Mouse (Mus musculus) neural tube, embryonic 11.5 days (tissue): ENCODE data around the gene Gcfc2. TPM values are rescaled to one million over a fixed set of nuclear protein-coding genes. Genes with fewer than 3 reads are reported as not detected.

Experiments used
- ATAC-seq: fragments of 200-750 bp; cut with Nextera tagmentation; 2 replicates; pipeline ENCODE4 v1.8.0; 2017; ENCODE audit warnings: moderate number of reproducible peaks, mild to moderate bottlenecking, moderate TSS enrichment, moderate library complexity; ENCODE audit not compliant: insufficient read depth, low FRiP score, low TSS enrichment
- DNase-seq: peaks from one replicate; pipeline ENCODE4 v3.0.0-alpha.2; 2015; ENCODE audit warnings: low spot score
- H3K27ac ChIP-seq: fragments of 300-500 bp; sonication (generic); 2 replicates; pipeline ENCODE4 v1.5.1; 2014; ENCODE audit warnings: low read depth, mild to moderate bottlenecking, low read length
- H3K27me3 ChIP-seq: fragments of 300-500 bp; sonication (generic); 2 replicates; pipeline ENCODE4 v1.6.1; 2014; ENCODE audit warnings: mild to moderate bottlenecking, low read length, mixed read lengths; ENCODE audit not compliant: control insufficient read depth, insufficient read depth
- H3K36me3 ChIP-seq: fragments of 300-500 bp; sonication (generic); 2 replicates; pipeline ENCODE4 v1.6.1; 2014; ENCODE audit warnings: mild to moderate bottlenecking, low read length, moderate library complexity, mixed read lengths; ENCODE audit not compliant: control insufficient read depth, insufficient read depth
- H3K4me1 ChIP-seq: fragments of 300-500 bp; sonication (generic); 2 replicates; pipeline ENCODE4 v1.6.1; 2014; ENCODE audit warnings: low read length, mixed read lengths; ENCODE audit not compliant: control insufficient read depth, insufficient read depth
- H3K4me2 ChIP-seq: fragments of 300-500 bp; sonication (generic); 2 replicates; pipeline ENCODE4 v1.6.1; 2014; ENCODE audit warnings: low read depth, mild to moderate bottlenecking, moderate library complexity
- H3K4me3 ChIP-seq: fragments of 300-500 bp; sonication (generic); 2 replicates; pipeline ENCODE4 v1.5.1; 2014; ENCODE audit warnings: low read depth, low read length
- H3K9ac ChIP-seq: fragments of 300-500 bp; sonication (generic); 2 replicates; pipeline ENCODE4 v1.6.1; 2014; ENCODE audit warnings: mild to moderate bottlenecking, low read length
- H3K9me3 ChIP-seq: fragments of 300-500 bp; sonication (generic); 2 replicates; pipeline ENCODE4 v1.6.1; 2016; ENCODE audit warnings: low read length; ENCODE audit not compliant: control insufficient read depth
- WGBS: fragments of 180-500 bp; shearing (Covaris S2); extraction: QIAGEN DNeasy Blood & Tissue Kit; methylation state at CpG from one replicate; pipeline ENCODE4 v1.1.7; 2014; 5-methylcytosine and 5-hydroxymethylcytosine counted together
- polyA plus RNA-seq: library from polyadenylated mRNA; unstranded; fragments of >200 nt; fragmentation: Nextera tagmentation; extraction: Ambion mirVana; gene quantifications from 2 replicates; pipeline ENCODE4 v1.2.1, GENCODE M21; 2014

Gcfc2 gene
- polyA plus RNA-seq, 1 experiment from 2014 or later, result 14.5 TPM

- Histone ChIP-seq H3K4me2 (peak within 1 kb of the TSS; percentile 70), H3K27me3 (no peaks in the 10 kb centered on the region), H3K9ac (peak within 1 kb of the TSS; percentile 74), H3K27ac (no peak within 1 kb of the TSS), H3K36me3 (no peaks in the 10 kb centered on the region), H3K4me1 (peaks cover 7% of the 10 kb centered on the region), H3K9me3 (no peaks in the 10 kb centered on the region), H3K4me3 (peak within 1 kb of the TSS; percentile 91)
- ATAC-seq, result peak; percentile 98
- DNase-seq, result peak; percentile 89
- WGBS, result under 1% methylated on average over 44 of the region's 44 CpGs
These were observed 42.0 kb downstream of the Gcfc2 start, which contains the start of gene Mrpl19 for GRCm38 (mm10) chr6:81965296-81966067. Gene Mrpl19 (minus strand): TSS chr6:81965958.

- 52% methylated on average over 2 of the region's 2 CpGs for WGBS
- Histone ChIP-seq H3K9ac (no peak overlapping the region), H3K4me2 (peak overlapping the region; percentile 21; the same call in 1 of the 2 replicates)
These were observed 42.6 kb downstream of the Gcfc2 start for GRCm38 (mm10) chr6:81966068-81966544.

GRCm38 (mm10) chr6:81971196-81971595 is 47.7 kb downstream of the Gcfc2 start:
- no peak overlapping the region for H3K9ac ChIP-seq
- H3K27ac ChIP-seq, result no peak overlapping the region
- H3K36me3 ChIP-seq, result no peaks in the 10 kb centered on the region
- H3K27me3 ChIP-seq, result no peaks in the 10 kb centered on the region
- no peak overlapping the region for H3K4me2 ChIP-seq
- WGBS, result 87% methylated on average over 7 of the region's 7 CpGs
- no peak for ATAC-seq
- no peak for DNase-seq
- no peaks in the 10 kb centered on the region for H3K4me1 ChIP-seq
- H3K4me3 ChIP-seq, result no peak overlapping the region
- H3K9me3 ChIP-seq, result no peaks in the 10 kb centered on the region

More at GRCm38 (mm10) chr6:81966068-81966544, 42.6 kb downstream of the Gcfc2 start:
- DNase-seq, result no peak
- ATAC-seq, result no peak
- Histone ChIP-seq H3K27me3 (no peaks in the 10 kb centered on the region), H3K9me3 (no peaks in the 10 kb centered on the region), H3K27ac (no peak overlapping the region), H3K4me3 (peak overlapping the region; percentile 91), H3K4me1 (peaks cover 7% of the 10 kb centered on the region), H3K36me3 (no peaks in the 10 kb centered on the region)

- Histone ChIP-seq H3K9me3 (no peaks in the 10 kb centered on the region), H3K36me3 (no peaks in the 10 kb centered on the region), H3K27ac (no peak overlapping the region), H3K4me1 (no peaks in the 10 kb centered on the region), H3K27me3 (no peaks in the 10 kb centered on the region), H3K4me3 (no peak overlapping the region), H3K4me2 (no peak overlapping the region), H3K9ac (no peak overlapping the region)
- ATAC-seq (no peak), DNase-seq (no peak)
- 88% methylated on average over 8 of the region's 8 CpGs for WGBS
These were observed 49.1 kb downstream of the Gcfc2 start for GRCm38 (mm10) chr6:81972595-81972994.

- Histone ChIP-seq H3K9ac (no peak overlapping the region), H3K27me3 (no peaks in the 10 kb centered on the region), H3K4me1 (no peaks in the 10 kb centered on the region), H3K4me3 (no peak overlapping the region), H3K36me3 (no peaks in the 10 kb centered on the region), H3K27ac (no peak overlapping the region), H3K9me3 (no peaks in the 10 kb centered on the region), H3K4me2 (no peak overlapping the region)
- ATAC-seq, result peak; percentile 60; the same call in 1 of the 2 replicates
- 48% methylated on average over 7 of the region's 7 CpGs for WGBS
- DNase-seq, result peak; percentile 69
These were observed 52.6 kb downstream of the Gcfc2 start for GRCm38 (mm10) chr6:81975971-81976621.

- no peaks in the 10 kb centered on the region for H3K4me1 ChIP-seq
- DNase-seq, result no peak
- no peak overlapping the region for H3K27ac ChIP-seq
- H3K27me3 ChIP-seq, result no peaks in the 10 kb centered on the region
- no peaks in the 10 kb centered on the region for H3K36me3 ChIP-seq
- no peaks in the 10 kb centered on the region for H3K9me3 ChIP-seq
- 90% methylated on average over 4 of the region's 4 CpGs for WGBS
- no peak overlapping the region for H3K4me3 ChIP-seq
- H3K4me2 ChIP-seq, result no peak overlapping the region
- no peak for ATAC-seq
- H3K9ac ChIP-seq, result no peak overlapping the region
These were observed 55.8 kb downstream of the Gcfc2 start for GRCm38 (mm10) chr6:81979286-81979685.

- Histone ChIP-seq H3K9me3 (no peaks in the 10 kb centered on the region), H3K9ac (no peak overlapping the region), H3K4me1 (no peaks in the 10 kb centered on the region), H3K36me3 (no peaks in the 10 kb centered on the region), H3K27me3 (no peaks in the 10 kb centered on the region), H3K27ac (no peak overlapping the region), H3K4me2 (no peak overlapping the region), H3K4me3 (no peak overlapping the region)
- 88% methylated on average over 8 of the region's 8 CpGs for WGBS
- DNase-seq, result no peak
- no peak for ATAC-seq
These were observed 62.7 kb downstream of the Gcfc2 start for GRCm38 (mm10) chr6:81986171-81986570.

GRCm38 (mm10) chr6:81986599-81986998 is 63.1 kb downstream of the Gcfc2 start:
- no peak overlapping the region for H3K27ac ChIP-seq
- H3K27me3 ChIP-seq, result no peaks in the 10 kb centered on the region
- no peaks in the 10 kb centered on the region for H3K9me3 ChIP-seq
- no peak overlapping the region for H3K4me3 ChIP-seq
- no peak overlapping the region for H3K4me2 ChIP-seq
- H3K4me1 ChIP-seq, result no peaks in the 10 kb centered on the region
- DNase-seq (no peak), ATAC-seq (no peak)
- no peak overlapping the region for H3K9ac ChIP-seq
- 53% methylated on average over 5 of the region's 5 CpGs for WGBS
- no peaks in the 10 kb centered on the region for H3K36me3 ChIP-seq
